Mouse (Mus musculus): ENCODE data around the gene Oxsr1.

GRCm38 (mm10) chr9:119358058-119358429, 35.8 kb upstream of the Oxsr1 start:
- no peak for TF ChIP-seq CTCF (IDR thresholded peaks at IDR 0.05; ENCODE audit: borderline replicate concordance, extremely low read depth, insufficient read depth, insufficient read length)
- no peak for TF ChIP-seq POLR2A (IDR thresholded peaks at IDR 0.05; ENCODE audit: borderline replicate concordance, extremely low read depth, insufficient read depth, insufficient read length, poor library complexity, severe bottlenecking)

Data from brain, embryonic 14.5 days (tissue).